Mouse (Mus musculus): ENCODE data around the gene Itpkb. TPM values are rescaled to one million over a fixed set of nuclear protein-coding genes. Genes with fewer than 3 reads are reported as not detected.

Gene Itpkb
- total and polyA plus RNA-seq, 2 experiments from 2014 or later = 5.1 to 24.9 TPM

DNA sequence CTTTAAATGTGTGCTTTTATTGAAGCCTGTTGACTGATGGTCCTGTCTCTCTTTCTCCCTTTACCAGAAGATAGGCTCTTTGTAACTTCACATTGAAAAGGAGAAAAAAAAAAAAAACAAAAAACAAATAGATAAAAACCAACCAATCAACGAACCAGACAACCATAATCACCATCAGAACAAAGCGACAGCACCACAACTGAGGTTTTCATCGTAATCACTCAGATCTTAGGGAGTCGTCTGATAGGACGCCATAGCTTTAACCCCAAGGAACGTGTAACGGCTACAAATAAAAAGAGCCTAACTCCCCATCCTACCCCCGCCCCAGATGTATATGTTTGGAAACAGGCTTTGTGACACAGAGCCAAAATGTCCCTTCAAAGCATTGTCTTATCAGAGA is 8.1 kb downstream of the Itpkb start:
- DNase-seq (ENCODE audit: low spot score) (no peak), ATAC-seq (ENCODE audit: insufficient read depth, low read depth) (no peak)
- Histone ChIP-seq H3K27me3 (ENCODE audit: control insufficient read depth, insufficient read depth, low read length) (0 out of 2 replicates have a peak, but pooled peaks cover 4% of the 10 kb centered on the region), H3K4me3 (ENCODE audit: low read depth, low read length) (no peak overlapping the region), H3K9ac (replicated peaks; ENCODE audit: low read depth, low read length) (no peak overlapping the region), H3K27ac (ENCODE audit: low read depth) (no peak overlapping the region), H3K4me1 (ENCODE audit: control insufficient read depth, insufficient read depth) (peaks cover 16% of the 10 kb centered on the region), H3K9me3 (replicated peaks; ENCODE audit: control insufficient read depth, low read length) (no peaks in the 10 kb centered on the region), H3K36me3 (replicated peaks; ENCODE audit: control insufficient read depth, insufficient read depth, low read length) (peaks cover 25% of the 10 kb centered on the region), H3K4me2 (ENCODE audit: low read depth, low read length) (peak overlapping the region; percentile 18; the same call in 1 of the 2 replicates)
- no peak for TF ChIP-seq EP300 (IDR thresholded peaks at IDR 0.05; ENCODE audit: low read depth)
- 73% methylated on average over 8 of the region's 8 CpGs for WGBS

DNA sequence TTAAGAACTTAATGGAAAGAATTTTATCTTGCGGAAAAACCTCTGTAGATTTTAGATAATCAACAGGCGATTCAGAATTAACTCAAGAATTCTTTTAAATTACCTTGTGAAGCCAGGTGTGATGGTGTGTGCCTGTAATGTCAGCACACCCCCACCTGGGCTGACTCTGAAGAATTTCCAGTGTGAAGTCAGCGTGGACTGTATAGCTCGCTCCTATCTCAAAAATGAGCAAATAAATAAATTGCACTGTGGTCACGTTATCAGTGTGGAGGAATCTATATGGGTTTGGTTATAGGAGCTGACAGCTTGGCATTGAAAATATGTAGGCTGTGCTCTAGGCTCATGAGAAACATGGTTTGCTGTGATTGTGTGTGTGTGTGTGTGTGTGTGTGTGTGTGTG is 8.9 kb downstream of the Itpkb start:
- peaks cover 8% of the 10 kb centered on the region for H3K4me1 ChIP-seq (ENCODE audit: control insufficient read depth, insufficient read depth)
- no peak overlapping the region for H3K9ac ChIP-seq (replicated peaks; ENCODE audit: low read depth, low read length)
- no peaks in the 10 kb centered on the region for H3K27me3 ChIP-seq (ENCODE audit: control insufficient read depth, insufficient read depth, low read length)
- H3K4me2 ChIP-seq (ENCODE audit: low read depth, low read length) = no peak overlapping the region
- ATAC-seq (ENCODE audit: insufficient read depth, low read depth) (no peak), DNase-seq (ENCODE audit: low spot score) (no peak)
- 70% methylated on average over 5 of the region's 5 CpGs for WGBS
- no peaks in the 10 kb centered on the region for H3K9me3 ChIP-seq (replicated peaks; ENCODE audit: control insufficient read depth, low read length)
- no peak overlapping the region for H3K27ac ChIP-seq (ENCODE audit: low read depth)
- TF ChIP-seq EP300 (IDR thresholded peaks at IDR 0.05; ENCODE audit: low read depth) (no peak), CTCF (IDR thresholded peaks at IDR 0.05; ENCODE audit: low read depth) (no peak)
- H3K4me3 ChIP-seq (ENCODE audit: low read depth, low read length) = no peak overlapping the region
- peaks cover 17% of the 10 kb centered on the region; the same call in 1 of the 2 replicates for H3K36me3 ChIP-seq (replicated peaks; ENCODE audit: control insufficient read depth, insufficient read depth, low read length)

DNA sequence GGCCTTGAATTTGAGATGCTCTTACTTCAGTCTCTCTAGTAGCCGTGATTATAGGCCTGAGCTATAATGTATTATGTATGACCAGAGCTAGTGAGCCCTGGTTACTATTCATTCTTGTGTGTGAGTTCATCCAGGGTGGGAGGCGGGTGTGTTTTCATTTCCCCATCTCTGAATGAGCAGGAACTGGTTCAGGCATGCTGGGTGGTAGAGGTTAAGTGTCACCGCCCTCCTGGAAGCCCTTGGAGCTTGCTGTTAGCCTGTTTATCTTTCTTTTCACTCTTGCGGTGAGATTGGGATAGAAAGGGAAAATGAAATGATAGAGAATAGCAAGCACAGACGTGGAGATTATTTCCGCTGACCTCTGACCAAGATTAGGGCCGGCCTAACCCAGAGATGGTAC is 12.7 kb downstream of the Itpkb start:
- Histone ChIP-seq H3K27me3 (ENCODE audit: control insufficient read depth, insufficient read depth, low read length) (no peaks in the 10 kb centered on the region), H3K9me3 (replicated peaks; ENCODE audit: control insufficient read depth, low read length) (no peaks in the 10 kb centered on the region), H3K4me2 (ENCODE audit: low read depth, low read length) (no peak overlapping the region), H3K4me1 (ENCODE audit: control insufficient read depth, insufficient read depth) (peaks cover 6% of the 10 kb centered on the region), H3K4me3 (ENCODE audit: low read depth, low read length) (no peak overlapping the region), H3K9ac (replicated peaks; ENCODE audit: low read depth, low read length) (no peak overlapping the region), H3K36me3 (replicated peaks; ENCODE audit: control insufficient read depth, insufficient read depth, low read length) (0 out of 2 replicates have a peak, but pooled peaks cover 2% of the 10 kb centered on the region), H3K27ac (ENCODE audit: low read depth) (no peak overlapping the region)
- ATAC-seq (ENCODE audit: insufficient read depth, low read depth) = no peak
- 70% methylated on average over 7 of the region's 7 CpGs for WGBS
- TF ChIP-seq EP300 (IDR thresholded peaks at IDR 0.05; ENCODE audit: low read depth) (no peak), CTCF (IDR thresholded peaks at IDR 0.05; ENCODE audit: low read depth) (no peak)
- DNase-seq (ENCODE audit: low spot score) = no peak

DNA sequence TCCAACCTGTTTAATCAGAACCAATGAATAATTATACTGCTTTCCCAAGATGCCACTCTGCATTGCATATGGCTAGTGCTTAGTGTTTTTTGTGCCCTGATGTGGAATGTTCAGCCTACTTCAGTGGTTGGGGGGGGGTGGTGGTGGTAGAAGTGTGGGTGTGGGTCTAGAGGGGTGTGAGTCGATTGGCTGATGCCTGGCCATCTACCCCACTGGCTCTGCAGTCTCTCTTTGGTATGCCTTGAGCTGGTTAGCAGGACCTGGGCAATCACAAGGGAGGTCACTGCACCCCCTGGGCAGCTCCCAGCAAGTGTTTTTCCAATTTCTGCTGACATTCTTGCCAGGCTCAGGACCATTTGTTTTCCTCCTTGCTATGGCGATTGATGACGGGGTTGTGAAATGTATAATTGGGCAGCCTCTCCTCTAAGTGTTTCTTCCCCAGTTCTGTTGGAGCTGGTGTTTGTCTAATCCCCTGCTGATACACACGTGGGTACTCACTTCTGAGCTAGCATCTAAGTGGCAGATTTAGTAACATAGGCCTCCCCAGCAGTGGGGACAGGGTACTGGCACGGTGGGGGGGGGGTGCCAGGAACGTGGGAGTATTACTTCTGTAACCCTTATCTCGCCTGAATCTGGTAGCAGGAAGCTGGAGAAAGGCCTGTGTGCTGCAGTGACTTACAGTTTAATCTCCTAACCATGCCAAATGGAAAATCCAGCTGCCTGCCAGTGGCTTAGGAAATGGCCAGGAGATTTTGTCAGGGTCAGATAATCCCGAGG is 13.3 kb downstream of the Itpkb start:
- Histone ChIP-seq H3K9ac (replicated peaks; ENCODE audit: low read depth, low read length) (no peak overlapping the region), H3K27ac (ENCODE audit: low read depth) (no peak overlapping the region), H3K27me3 (ENCODE audit: control insufficient read depth, insufficient read depth, low read length) (no peaks in the 10 kb centered on the region), H3K4me2 (ENCODE audit: low read depth, low read length) (no peak overlapping the region), H3K4me3 (ENCODE audit: low read depth, low read length) (no peak overlapping the region), H3K4me1 (ENCODE audit: control insufficient read depth, insufficient read depth) (peaks cover 6% of the 10 kb centered on the region), H3K9me3 (replicated peaks; ENCODE audit: control insufficient read depth, low read length) (no peaks in the 10 kb centered on the region), H3K36me3 (replicated peaks; ENCODE audit: control insufficient read depth, insufficient read depth, low read length) (no peaks in the 10 kb centered on the region)
- DNase-seq (ENCODE audit: low spot score) (no peak), ATAC-seq (ENCODE audit: insufficient read depth, low read depth) (no peak)
- no peak for TF ChIP-seq EP300 (IDR thresholded peaks at IDR 0.05; ENCODE audit: low read depth)
- no peak for TF ChIP-seq CTCF (IDR thresholded peaks at IDR 0.05; ENCODE audit: low read depth)
- WGBS = 29% methylated on average over 8 of the region's 8 CpGs

DNA sequence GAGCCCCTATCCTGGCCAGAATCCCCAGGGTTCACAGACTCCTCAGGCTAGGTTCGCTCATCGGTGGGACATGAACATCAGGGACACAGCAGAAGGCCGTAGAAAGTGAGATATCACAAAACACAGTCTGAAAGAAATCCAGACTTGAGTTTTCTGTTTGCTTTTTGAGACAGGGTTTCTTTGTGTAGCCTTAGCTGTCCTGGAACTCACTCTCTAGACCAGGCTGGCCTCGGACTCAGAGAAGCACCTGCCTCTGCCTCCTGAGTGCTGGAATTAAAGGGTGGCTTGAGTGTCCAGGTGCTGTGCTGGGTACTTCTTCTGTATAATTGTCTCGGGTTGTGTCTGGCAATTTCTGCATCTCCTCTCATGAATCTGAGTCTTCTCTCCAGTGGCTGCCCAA is 14.8 kb downstream of the Itpkb start:
- no peak overlapping the region for H3K27ac ChIP-seq (ENCODE audit: low read depth)

DNA sequence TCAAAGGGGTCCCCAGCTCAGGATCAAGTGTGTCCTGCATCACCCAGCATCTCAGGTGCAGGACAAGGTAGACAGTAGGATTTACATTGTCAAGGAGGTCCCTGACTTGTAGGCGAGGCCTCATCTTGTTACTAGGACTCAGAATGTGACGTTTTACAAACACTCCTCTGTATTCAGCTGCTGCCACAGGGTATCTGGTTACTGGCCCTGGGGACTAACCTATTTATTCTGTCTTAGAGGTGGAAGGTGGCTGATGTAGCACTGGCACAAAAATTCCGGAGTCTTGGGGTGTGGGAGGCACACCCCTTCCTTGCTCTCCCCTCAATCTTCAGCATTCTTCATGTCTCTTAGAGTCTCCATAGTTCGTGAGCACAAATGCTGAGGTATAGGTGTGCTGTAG is 16.8 kb downstream of the Itpkb start:
- Histone ChIP-seq H3K36me3 (replicated peaks; ENCODE audit: control insufficient read depth, insufficient read depth, low read length) (no peaks in the 10 kb centered on the region), H3K9ac (replicated peaks; ENCODE audit: low read depth, low read length) (no peak overlapping the region), H3K27me3 (ENCODE audit: control insufficient read depth, insufficient read depth, low read length) (no peaks in the 10 kb centered on the region), H3K27ac (ENCODE audit: low read depth) (no peak overlapping the region), H3K9me3 (replicated peaks; ENCODE audit: control insufficient read depth, low read length) (no peaks in the 10 kb centered on the region), H3K4me3 (ENCODE audit: low read depth, low read length) (no peak overlapping the region), H3K4me1 (ENCODE audit: control insufficient read depth, insufficient read depth) (peaks cover 12% of the 10 kb centered on the region; the same call in 1 of the 2 replicates), H3K4me2 (ENCODE audit: low read depth, low read length) (no peak overlapping the region)
- TF ChIP-seq CTCF (IDR thresholded peaks at IDR 0.05; ENCODE audit: low read depth) = no peak
- WGBS = 81% methylated on average over 4 of the region's 4 CpGs
- no peak for DNase-seq (ENCODE audit: low spot score)
- no peak for ATAC-seq (ENCODE audit: insufficient read depth, low read depth)

More for the DNA sequence above, 14.8 kb downstream of the Itpkb start:
- Histone ChIP-seq H3K9me3 (replicated peaks; ENCODE audit: control insufficient read depth, low read length) (no peaks in the 10 kb centered on the region), H3K27me3 (ENCODE audit: control insufficient read depth, insufficient read depth, low read length) (no peaks in the 10 kb centered on the region), H3K4me3 (ENCODE audit: low read depth, low read length) (no peak overlapping the region), H3K9ac (replicated peaks; ENCODE audit: low read depth, low read length) (no peak overlapping the region), H3K4me2 (ENCODE audit: low read depth, low read length) (no peak overlapping the region), H3K36me3 (replicated peaks; ENCODE audit: control insufficient read depth, insufficient read depth, low read length) (no peaks in the 10 kb centered on the region), H3K4me1 (ENCODE audit: control insufficient read depth, insufficient read depth) (peaks cover 6% of the 10 kb centered on the region)
- no peak for TF ChIP-seq EP300 (IDR thresholded peaks at IDR 0.05; ENCODE audit: low read depth)
- TF ChIP-seq CTCF (IDR thresholded peaks at IDR 0.05; ENCODE audit: low read depth) = no peak
- DNase-seq (ENCODE audit: low spot score) = no peak
- 87% methylated on average over 5 of the region's 5 CpGs for WGBS
- ATAC-seq (ENCODE audit: insufficient read depth, low read depth) = no peak
